Mouse (Mus musculus) kidney, adult 2 months (tissue): ENCODE results near the gene Plcb1. TPM values are rescaled to one million over a fixed set of nuclear protein-coding genes. Genes with fewer than 3 reads are reported as not detected.
A peak's percentile ranks its signal among the peaks of the same experiment; 100 is the strongest.

Experiments
- DNase-seq: peaks from one replicate; pipeline ENCODE4 v3.0.0; 2021
- H3K27ac ChIP-seq: fragments of 200-500 bp; 2 replicates; pipeline ENCODE4 v1.5.1; 2012; ENCODE audit warnings: low read depth, low read length, control low read depth, inconsistent platforms; ENCODE audit not compliant: insufficient read depth
- H3K27me3 ChIP-seq: fragments of 200-500 bp; replicated peaks from 2 replicates; pipeline ENCODE4 v1.6.1; 2012; ENCODE audit warnings: mild to moderate bottlenecking, moderate library complexity, low read length, inconsistent platforms; ENCODE audit not compliant: control insufficient read depth, insufficient read depth
- H3K36me3 ChIP-seq: fragments of 200-500 bp; 2 replicates; pipeline ENCODE4 v1.6.1; 2012; ENCODE audit warnings: mild to moderate bottlenecking, moderate library complexity, low read length, inconsistent platforms; ENCODE audit not compliant: control insufficient read depth, insufficient read depth
- H3K4me1 ChIP-seq: fragments of 200-500 bp; 2 replicates; pipeline ENCODE4 v1.6.1; 2011; ENCODE audit warnings: low read length; ENCODE audit not compliant: control insufficient read depth, insufficient read depth
- H3K4me3 ChIP-seq: fragments of 200-500 bp; 2 replicates; pipeline ENCODE4 v1.5.1; 2011; ENCODE audit warnings: mild to moderate bottlenecking, low read depth, low read length, control low read depth; ENCODE audit not compliant: insufficient read depth
- CTCF ChIP-seq: fragments of 200-500 bp; conservative IDR thresholded peaks from 2 replicates; pipeline ENCODE4 v1.5.1; 2011; ENCODE audit warnings: low read depth, mild to moderate bottlenecking, control low read depth, low read length, moderate library complexity, mixed read lengths; ENCODE audit not compliant: insufficient read depth, insufficient read length
- POLR2A ChIP-seq: fragments of 200-500 bp; IDR thresholded peaks from one replicate; pipeline ENCODE4 v1.6.1; 2011; ENCODE audit warnings: low read depth, low read length, control low read depth
- WGBS: fragments of 180-500 bp; shearing (Covaris S2); methylation state at CpG from one replicate; pipeline ENCODE4 v1.1.7; 2018; 5-methylcytosine and 5-hydroxymethylcytosine counted together
- polyA plus RNA-seq: library from polyadenylated mRNA; depleted of rRNA; stranded (reverse); fragments of >200 nt; gene quantifications from 2 replicates; pipeline ENCODE4 v1.2.3, GENCODE M21; 2012

Gene Plcb1
- polyA plus RNA-seq, 1 experiment: 5.0 TPM

DNA sequence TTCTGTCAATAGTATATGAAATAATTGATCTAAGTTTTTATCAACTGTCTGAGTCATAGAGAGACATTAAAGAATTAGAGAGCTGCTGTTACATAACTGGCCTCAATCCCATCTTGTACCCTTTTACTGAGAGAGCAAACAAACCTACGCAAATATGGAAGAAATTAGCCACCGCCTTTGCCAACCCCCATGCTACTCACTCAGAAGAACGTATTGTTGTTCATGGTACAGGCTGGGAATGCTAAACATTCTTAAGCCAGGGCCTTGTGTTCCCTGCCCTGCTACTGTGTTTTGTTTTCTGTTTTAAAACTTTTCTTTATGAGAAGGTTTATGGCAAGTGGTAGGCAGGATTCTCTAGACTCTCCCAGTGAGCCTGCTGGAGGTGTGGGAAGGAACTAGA, 110.3 kb downstream of the Plcb1 start:
- H3K4me1 ChIP-seq: no peaks in the 10 kb centered on the region; the same call in 1 of the 2 replicates
- H3K27me3 ChIP-seq: no peaks in the 10 kb centered on the region
- no peak overlapping the region for H3K27ac ChIP-seq
- DNase-seq: no peak
- H3K36me3 ChIP-seq: no peaks in the 10 kb centered on the region
- WGBS: 89% methylated on average over 3 of the region's 3 CpGs
- TF ChIP-seq CTCF (no peak), POLR2A (no peak)
- no peak overlapping the region for H3K4me3 ChIP-seq

DNA sequence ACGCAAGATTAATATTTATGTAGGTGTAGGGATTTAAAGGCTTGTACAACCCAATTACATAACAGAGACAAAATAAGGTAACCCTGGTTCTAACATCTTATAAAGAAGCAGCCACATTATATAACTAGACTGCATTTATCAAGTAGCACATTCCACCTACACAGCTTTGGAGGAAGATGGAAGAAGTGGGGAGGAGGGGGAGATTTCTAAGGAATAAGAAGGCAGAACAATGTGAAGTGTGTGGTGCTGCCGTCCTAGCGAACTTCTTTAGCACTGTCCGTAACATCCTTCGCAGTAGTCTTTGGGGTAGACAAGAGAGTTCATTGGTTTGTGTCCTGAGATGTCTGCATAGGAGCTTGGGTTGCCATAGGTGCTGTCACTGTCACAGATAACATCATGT, 111.2 kb downstream of the Plcb1 start:
- DNase-seq: no peak
- 93% methylated on average over 5 of the region's 5 CpGs for whole genome bisulfite sequencing
- Histone ChIP-seq H3K4me3 (no peak overlapping the region), H3K27ac (no peak overlapping the region), H3K4me1 (no peaks in the 10 kb centered on the region; the same call in 1 of the 2 replicates), H3K27me3 (no peaks in the 10 kb centered on the region), H3K36me3 (no peaks in the 10 kb centered on the region)
- TF ChIP-seq POLR2A (no peak), CTCF (no peak)

DNA sequence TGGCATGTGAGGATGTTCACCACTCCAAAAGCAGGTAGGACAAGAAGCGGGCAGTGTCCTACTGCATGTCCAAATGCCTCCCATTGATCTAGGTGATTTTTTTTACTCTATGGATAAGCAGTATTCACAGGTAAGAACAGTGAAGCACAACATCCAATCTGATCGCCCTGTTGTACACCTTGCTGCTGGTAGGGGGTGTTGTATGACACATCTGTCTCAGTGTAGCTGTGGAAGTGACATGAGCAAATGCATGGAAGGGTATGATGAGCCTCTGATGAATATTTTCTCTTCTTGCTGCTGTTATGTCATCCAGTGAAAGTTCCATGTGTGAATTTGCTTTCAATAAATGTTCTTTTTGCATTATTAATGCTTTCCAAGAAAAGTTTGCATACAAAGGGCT, 115.7 kb downstream of the Plcb1 start:
- H3K4me1 ChIP-seq: peaks cover 7% of the 10 kb centered on the region; the same call in 1 of the 2 replicates
- H3K27ac ChIP-seq: no peak overlapping the region
- no peak for DNase-seq
- no peak overlapping the region for H3K4me3 ChIP-seq
- TF ChIP-seq POLR2A: no peak
- peak; percentile 29; the same call in 1 of the 2 replicates for TF ChIP-seq CTCF
- no peaks in the 10 kb centered on the region for H3K36me3 ChIP-seq
- WGBS: 87% methylated on average over 2 of the region's 2 CpGs
- no peaks in the 10 kb centered on the region for H3K27me3 ChIP-seq

DNA sequence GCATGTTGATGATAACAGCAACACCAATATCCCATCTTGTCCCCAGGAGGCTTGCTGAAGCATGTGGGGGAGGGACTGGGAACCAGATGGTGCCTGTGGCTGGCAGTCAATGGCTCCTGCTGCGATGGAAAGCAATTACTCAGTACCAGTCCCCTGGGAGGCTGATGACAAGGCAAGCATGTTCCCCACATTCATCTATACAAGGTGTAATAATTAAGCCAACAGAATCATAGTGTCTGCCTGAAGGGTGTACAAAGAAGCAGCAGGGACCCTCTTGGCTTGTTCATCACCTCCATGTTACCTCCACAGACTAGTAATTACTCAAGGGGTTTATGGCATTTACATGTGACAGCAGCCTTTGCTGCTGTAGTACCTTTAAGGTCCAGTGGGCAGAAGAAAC, 125.0 kb downstream of the Plcb1 start:
- H3K4me1 ChIP-seq: peaks cover 26% of the 10 kb centered on the region
- no peaks in the 10 kb centered on the region for H3K36me3 ChIP-seq
- no peak for DNase-seq
- no peaks in the 10 kb centered on the region for H3K27me3 ChIP-seq
- 32% methylated on average over 1 of the region's 1 CpGs for WGBS
- no peak overlapping the region for H3K27ac ChIP-seq
- TF ChIP-seq POLR2A: no peak
- TF ChIP-seq CTCF: no peak
- H3K4me3 ChIP-seq: no peak overlapping the region

DNA sequence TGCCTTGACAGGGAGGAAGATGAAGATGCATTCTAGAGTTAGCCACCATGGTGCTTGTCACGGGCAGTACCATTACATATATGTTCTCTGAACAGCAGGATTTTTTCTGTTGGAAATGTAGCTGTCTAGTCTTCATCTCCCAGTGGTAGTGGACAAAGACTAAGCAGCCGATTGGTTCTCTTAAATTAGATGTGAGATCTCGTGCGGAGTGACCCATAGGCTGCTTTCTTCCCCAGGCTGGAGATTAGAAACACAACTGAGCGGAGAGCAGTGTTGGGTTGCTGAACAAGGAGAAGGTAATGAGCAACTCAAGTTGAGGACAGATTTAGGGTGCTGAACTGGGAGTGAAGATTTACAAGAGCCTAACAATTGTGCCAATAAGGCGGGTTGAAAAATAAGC, 125.5 kb downstream of the Plcb1 start:
- no peak overlapping the region for H3K4me3 ChIP-seq
- no peaks in the 10 kb centered on the region for H3K36me3 ChIP-seq
- TF ChIP-seq CTCF: no peak
- no peak for TF ChIP-seq POLR2A
- no peaks in the 10 kb centered on the region for H3K27me3 ChIP-seq
- H3K4me1 ChIP-seq: peaks cover 26% of the 10 kb centered on the region
- no peak for DNase-seq
- 92% methylated on average over 6 of the region's 6 CpGs for WGBS
- H3K27ac ChIP-seq: no peak overlapping the region

DNA sequence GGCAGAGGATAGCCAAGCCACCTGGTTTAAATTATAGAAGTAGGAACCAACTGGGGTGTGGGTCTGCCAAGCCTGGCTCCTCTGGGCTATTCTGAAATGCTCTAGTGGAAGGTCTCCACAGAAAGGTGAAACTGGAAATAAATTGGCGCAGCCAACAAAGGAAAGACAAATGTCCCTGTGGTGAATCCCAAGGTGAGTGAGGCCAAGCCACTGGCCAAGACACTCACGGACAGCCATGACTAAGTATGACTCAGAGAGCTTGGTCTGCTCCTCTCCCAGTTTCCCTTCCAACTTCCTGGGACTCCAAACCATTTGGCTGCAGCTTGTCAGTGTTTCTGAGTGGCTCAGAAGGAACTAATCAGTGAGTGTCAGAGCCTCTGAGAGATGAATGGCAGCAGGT, 126.7 kb downstream of the Plcb1 start:
- Histone ChIP-seq H3K27me3 (no peaks in the 10 kb centered on the region), H3K4me3 (no peak overlapping the region), H3K36me3 (no peaks in the 10 kb centered on the region), H3K27ac (peak overlapping the region; percentile 5; the same call in 1 of the 2 replicates), H3K4me1 (peaks cover 26% of the 10 kb centered on the region)
- DNase-seq: no peak
- WGBS: 64% methylated on average over 2 of the region's 2 CpGs
- no peak for TF ChIP-seq POLR2A
- no peak for TF ChIP-seq CTCF

DNA sequence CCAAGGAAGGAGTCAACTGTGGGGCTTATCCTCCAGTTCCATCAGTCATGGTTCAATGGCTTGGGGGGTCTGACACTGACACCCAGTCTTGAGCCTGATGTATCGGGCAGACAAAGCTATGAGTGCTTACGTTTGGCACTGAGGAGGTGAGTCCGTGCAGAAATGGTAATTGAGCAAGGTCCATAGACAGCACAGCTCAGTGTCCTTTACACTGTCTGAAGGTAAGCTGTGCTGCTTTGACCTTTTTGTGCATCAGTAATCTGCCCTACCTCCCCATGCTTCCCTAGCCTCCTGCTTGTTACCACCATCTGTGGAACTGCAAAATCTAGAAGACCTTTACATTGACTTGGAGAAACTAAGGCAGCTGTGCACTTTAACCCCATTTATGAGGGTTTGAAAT, 127.7 kb downstream of the Plcb1 start:
- H3K27me3 ChIP-seq: no peaks in the 10 kb centered on the region
- TF ChIP-seq CTCF (no peak), POLR2A (no peak)
- H3K36me3 ChIP-seq: no peaks in the 10 kb centered on the region
- H3K4me1 ChIP-seq: peaks cover 26% of the 10 kb centered on the region
- H3K4me3 ChIP-seq: no peak overlapping the region
- peak; percentile 71 for DNase-seq
- 46% methylated on average over 3 of the region's 3 CpGs for WGBS
- peak overlapping the region; percentile 7; the same call in 1 of the 2 replicates for H3K27ac ChIP-seq
